Mouse (Mus musculus) thymus, adult 2 months (tissue): ENCODE data around the gene 1700113H08Rik. TPM values are rescaled to one million over a fixed set of nuclear protein-coding genes. Genes with fewer than 3 reads are reported as not detected.

Experiments used
- DNase-seq: peaks from one replicate; pipeline ENCODE4 v3.0.0; 2021
- H3K27ac ChIP-seq: fragments of 200-500 bp; 2 replicates; pipeline ENCODE4 v1.5.1; 2012; ENCODE audit warnings: low read length, control low read depth; ENCODE audit not compliant: control insufficient read depth, insufficient read depth
- H3K27me3 ChIP-seq: fragments of 200-500 bp; 2 replicates; pipeline ENCODE4 v1.6.1; 2012; ENCODE audit warnings: mild to moderate bottlenecking, low read length, moderate library complexity, mixed read lengths; ENCODE audit not compliant: control insufficient read depth, insufficient read depth
- H3K36me3 ChIP-seq: fragments of 200-500 bp; 2 replicates; pipeline ENCODE4 v1.6.1; 2012; ENCODE audit warnings: mild to moderate bottlenecking, low read length, moderate library complexity; ENCODE audit not compliant: control insufficient read depth, insufficient read depth
- H3K4me1 ChIP-seq: fragments of 200-500 bp; replicated peaks from 2 replicates; pipeline ENCODE4 v1.6.1; 2012; ENCODE audit warnings: low read length; ENCODE audit not compliant: control insufficient read depth, insufficient read depth
- H3K4me3 ChIP-seq: fragments of 200-500 bp; 2 replicates; pipeline ENCODE4 v1.5.1; 2012; ENCODE audit warnings: mild to moderate bottlenecking, low read length, control low read depth, moderate library complexity; ENCODE audit not compliant: control insufficient read depth, insufficient read depth
- CTCF ChIP-seq: fragments of 200-500 bp; IDR thresholded peaks from 2 replicates; pipeline ENCODE4 v1.5.1; 2012; ENCODE audit warnings: mild to moderate bottlenecking, control low read depth, low read length, moderate library complexity, borderline replicate concordance; ENCODE audit not compliant: control insufficient read depth, poor library complexity, insufficient read depth; ENCODE audit errors: extremely low read depth
- POLR2A ChIP-seq: fragments of 200-500 bp; IDR thresholded peaks from 2 replicates; pipeline ENCODE4 v1.6.1; 2012; ENCODE audit warnings: mild to moderate bottlenecking, low read length, control low read depth, moderate library complexity; ENCODE audit not compliant: control insufficient read depth, poor library complexity, insufficient read depth; ENCODE audit errors: extremely low read depth
- WGBS: fragments of 180-500 bp; shearing (Covaris S2); methylation state at CpG from one replicate; pipeline ENCODE4 v1.1.7; 2018; 5-methylcytosine and 5-hydroxymethylcytosine counted together
- polyA plus RNA-seq: library from polyadenylated mRNA; depleted of rRNA; stranded (reverse); fragments of >200 nt; gene quantifications from 2 replicates; pipeline ENCODE4 v1.2.3, GENCODE M21; 2012; rRNA removed

The 1700113H08Rik gene
- polyA plus RNA-seq, 1 experiment: 0.08 TPM

GRCm38 (mm10) chr10:87212854-87213253 is 155.0 kb downstream of the 1700113H08Rik start:
- no peaks in the 10 kb centered on the region for H3K4me1 ChIP-seq
- no peak overlapping the region for H3K27ac ChIP-seq
- no peak overlapping the region for H3K4me3 ChIP-seq
- no peak for DNase-seq
- WGBS: 72% methylated on average over 2 of the region's 2 CpGs
- TF ChIP-seq POLR2A (no peak), CTCF (no peak)
- H3K36me3 ChIP-seq: no peaks in the 10 kb centered on the region
- H3K27me3 ChIP-seq: no peaks in the 10 kb centered on the region

GRCm38 (mm10) chr10:87230071-87230910 is 172.4 kb downstream of the 1700113H08Rik start:
- 74% methylated on average over 31 of the region's 31 CpGs for whole genome bisulfite sequencing
- H3K36me3 ChIP-seq: no peaks in the 10 kb centered on the region
- DNase-seq: no peak
- H3K27ac ChIP-seq: no peak overlapping the region
- H3K27me3 ChIP-seq: no peaks in the 10 kb centered on the region
- H3K4me3 ChIP-seq: no peak overlapping the region
- TF ChIP-seq CTCF (no peak), POLR2A (no peak)
- no peaks in the 10 kb centered on the region for H3K4me1 ChIP-seq

- H3K27me3 ChIP-seq: no peaks in the 10 kb centered on the region
- DNase-seq: no peak
- no peak for TF ChIP-seq CTCF
- TF ChIP-seq POLR2A: no peak
- WGBS: 84% methylated on average over 9 of the region's 9 CpGs
- H3K4me3 ChIP-seq: no peak overlapping the region
- H3K36me3 ChIP-seq: no peaks in the 10 kb centered on the region
- no peak overlapping the region for H3K27ac ChIP-seq
- H3K4me1 ChIP-seq: no peaks in the 10 kb centered on the region
Measured at GRCm38 (mm10) chr10:87239332-87240008, 181.6 kb downstream of the 1700113H08Rik start.

- Histone ChIP-seq H3K36me3 (no peaks in the 10 kb centered on the region), H3K27ac (no peak overlapping the region), H3K4me3 (no peak overlapping the region), H3K27me3 (no peaks in the 10 kb centered on the region), H3K4me1 (no peaks in the 10 kb centered on the region)
- WGBS: 90% methylated on average over 3 of the region's 3 CpGs
- no peak for TF ChIP-seq POLR2A
- no peak for TF ChIP-seq CTCF
- DNase-seq: no peak
Measured at GRCm38 (mm10) chr10:87271724-87272123, 213.9 kb downstream of the 1700113H08Rik start.

DNA sequence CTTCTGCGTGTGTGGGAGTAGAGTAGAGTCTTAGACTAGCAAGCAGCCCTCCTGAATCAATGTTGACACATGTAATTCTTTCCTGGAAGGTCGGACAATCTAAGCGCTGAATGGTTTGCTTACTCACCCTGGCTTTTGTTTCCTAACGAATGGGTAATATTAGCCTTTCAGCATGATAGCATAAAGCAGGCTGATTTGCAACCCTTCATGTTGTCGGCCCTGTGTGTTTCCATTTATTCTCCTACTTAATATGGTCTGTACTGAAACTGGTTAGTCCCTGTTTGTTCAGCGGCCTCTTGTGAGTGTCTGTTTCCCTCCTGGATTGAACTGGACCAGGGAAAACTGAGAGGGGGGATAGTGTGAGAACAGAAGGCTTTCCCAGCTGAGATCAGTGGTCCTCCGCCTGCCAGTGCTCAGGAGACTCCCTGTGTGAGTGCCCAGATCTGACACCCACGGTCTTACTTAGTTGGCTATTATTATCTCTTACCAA is 214.3 kb downstream of the 1700113H08Rik start:
- TF ChIP-seq POLR2A (no peak), CTCF (no peak)
- no peak for DNase-seq
- WGBS: 84% methylated on average over 8 of the region's 8 CpGs

GRCm38 (mm10) chr10:87275075-87275474 is 217.2 kb downstream of the 1700113H08Rik start:
- Histone ChIP-seq H3K27me3 (no peaks in the 10 kb centered on the region), H3K4me1 (no peaks in the 10 kb centered on the region), H3K4me3 (no peak overlapping the region), H3K27ac (no peak overlapping the region), H3K36me3 (no peaks in the 10 kb centered on the region)
- TF ChIP-seq POLR2A (no peak), CTCF (no peak)
- DNase-seq: no peak

More for the DNA sequence above, 214.3 kb downstream of the 1700113H08Rik start:
- no peaks in the 10 kb centered on the region for H3K36me3 ChIP-seq
- H3K27ac ChIP-seq: no peak overlapping the region
- H3K4me1 ChIP-seq: no peaks in the 10 kb centered on the region
- H3K27me3 ChIP-seq: no peaks in the 10 kb centered on the region
- no peak overlapping the region for H3K4me3 ChIP-seq

Other genes with a start within 250 kb of the 1700113H08Rik start
- 7.2 and 8.5 TPM in 2 replicates for gene Stab2, start 50.0 kb upstream of the 1700113H08Rik start, polyA plus RNA-seq